Mouse (Mus musculus): ENCODE data around the gene Rtn4r. TPM values are rescaled to one million over a fixed set of nuclear protein-coding genes. Genes with fewer than 3 reads are reported as not detected.

Rtn4r gene
- polyA plus RNA-seq (2015; fragmentation: Nextera tagmentation; extraction: Ambion mirVana): 26.6 and 29.7 TPM in 2 replicates

DNA sequence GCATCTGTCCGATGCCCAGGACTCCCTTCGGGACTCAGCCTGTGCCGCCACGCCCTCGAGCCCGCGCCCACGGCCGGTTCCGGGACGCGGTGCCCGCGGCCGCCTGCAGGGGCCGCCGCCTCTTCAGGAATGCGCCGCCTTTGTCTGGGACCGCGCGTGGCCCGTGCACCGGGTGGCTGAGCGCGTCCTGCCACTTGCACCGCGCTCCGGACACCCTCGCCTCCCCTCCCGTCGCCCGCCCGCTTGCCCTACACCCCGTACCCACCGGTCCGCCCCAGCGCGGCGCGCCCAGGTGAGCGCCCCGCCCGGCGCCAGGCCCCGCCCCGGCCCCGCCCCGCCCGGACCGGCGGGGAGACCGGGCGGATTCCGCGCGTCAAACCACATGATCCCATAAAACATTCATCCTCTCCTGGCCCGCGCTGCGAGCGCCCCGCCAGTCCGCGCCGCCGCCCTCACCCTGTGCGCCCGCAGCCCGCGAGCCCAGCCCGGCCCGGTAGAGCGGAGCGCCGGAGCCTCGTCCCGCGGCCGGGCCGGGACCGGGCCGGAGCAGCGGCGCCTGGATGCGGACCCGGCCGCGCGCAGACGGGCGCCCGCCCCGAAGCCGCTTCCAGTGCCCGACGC is at the start of gene Rtn4r:
Gene Rtn4r, plus strand, starts transcription at position 402 of the 621 bp plus-strand sequence.
- peaks cover 29% of the 10 kb centered on the region for H3K4me1 ChIP-seq (ENCODE audit: control insufficient read depth, insufficient read depth, low read length)
- peaks cover 2% of the 10 kb centered on the region; the same call in 1 of the 2 replicates for H3K27me3 ChIP-seq (ENCODE audit: control insufficient read depth, insufficient read depth, low read depth, low read length)
- WGBS: under 1% methylated on average over 66 of the region's 96 CpGs
- H3K4me2 ChIP-seq (ENCODE audit: low read length): peak within 1 kb of the TSS; percentile 74
- H3K9me3 ChIP-seq (replicated peaks; ENCODE audit: control insufficient read depth, low read length, poor library complexity, severe bottlenecking): no peaks in the 10 kb centered on the region
- ATAC-seq: peak; percentile 81
- no peaks in the 10 kb centered on the region for H3K36me3 ChIP-seq (ENCODE audit: control insufficient read depth, insufficient read depth, low read length)
- H3K9ac ChIP-seq (ENCODE audit: low read depth, low read length): peak within 1 kb of the TSS; percentile 85
- peak within 1 kb of the TSS; percentile 87 for H3K27ac ChIP-seq (ENCODE audit: low read length)
- peak within 1 kb of the TSS; percentile 84 for H3K4me3 ChIP-seq (ENCODE audit: low read depth, low read length)

DNA sequence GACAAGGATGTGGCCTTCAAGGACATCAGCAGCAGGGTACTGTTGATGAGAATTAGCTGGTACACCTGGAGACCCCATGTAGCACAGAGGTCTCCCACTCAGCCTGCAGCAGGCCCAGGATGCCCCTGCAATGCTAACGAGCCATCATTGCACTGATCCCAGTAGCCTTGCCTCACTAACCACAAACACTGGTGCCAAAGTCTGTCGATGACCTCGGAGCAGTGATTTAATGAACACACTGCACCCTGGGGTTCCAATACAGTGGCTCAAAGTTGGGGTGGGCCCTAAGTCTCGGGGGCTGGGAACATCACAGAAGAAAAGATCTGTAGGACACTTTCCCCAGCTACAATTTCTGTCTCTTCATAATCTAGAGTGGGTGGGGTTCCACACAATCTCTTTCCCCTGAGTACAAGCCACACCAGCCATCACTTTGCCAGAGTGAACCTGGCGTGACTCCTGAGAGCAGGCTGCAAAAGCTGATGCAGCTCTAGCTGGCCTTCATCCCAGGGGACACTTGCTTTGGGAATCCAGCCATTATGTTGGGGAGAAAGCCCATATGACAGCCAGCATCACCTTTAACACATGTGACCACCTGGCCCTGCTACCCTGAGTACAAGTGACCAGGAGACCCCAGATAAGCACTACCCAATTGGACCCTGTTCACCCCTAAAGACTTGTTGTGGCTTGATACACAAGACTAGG is 49.0 kb upstream of the Rtn4r start:
- Histone ChIP-seq H3K4me1 (ENCODE audit: control insufficient read depth, insufficient read depth, low read length) (no peaks in the 10 kb centered on the region), H3K27me3 (ENCODE audit: control insufficient read depth, insufficient read depth, low read depth, low read length) (no peaks in the 10 kb centered on the region), H3K9me3 (replicated peaks; ENCODE audit: control insufficient read depth, low read length, poor library complexity, severe bottlenecking) (no peaks in the 10 kb centered on the region), H3K4me3 (ENCODE audit: low read depth, low read length) (no peak overlapping the region), H3K27ac (ENCODE audit: low read length) (no peak overlapping the region), H3K9ac (ENCODE audit: low read depth, low read length) (no peak overlapping the region), H3K4me2 (ENCODE audit: low read length) (no peak overlapping the region), H3K36me3 (ENCODE audit: control insufficient read depth, insufficient read depth, low read length) (peaks cover 2% of the 10 kb centered on the region; the same call in 1 of the 2 replicates)
- ATAC-seq: no peak
- 76% methylated on average over 5 of the region's 5 CpGs for WGBS

DNA sequence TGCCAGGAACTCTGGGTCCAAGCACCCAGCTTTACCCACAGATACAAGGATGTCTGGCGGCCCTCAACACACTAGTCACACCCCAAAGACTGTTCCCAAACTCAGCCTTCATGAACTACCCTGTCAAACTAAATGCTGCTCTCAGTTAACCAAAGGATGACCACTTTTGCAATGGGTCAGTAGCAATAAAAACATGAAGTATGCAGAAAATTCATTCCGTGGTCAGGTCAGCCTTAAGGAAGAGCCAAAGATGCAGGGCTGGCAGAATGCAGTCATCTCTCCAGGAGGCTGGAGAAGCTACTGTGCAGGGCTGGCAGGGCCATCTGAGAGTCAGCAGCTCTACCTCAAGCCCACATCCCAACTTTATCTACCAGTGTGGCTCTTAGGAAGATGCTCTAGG is 48.1 kb upstream of the Rtn4r start:
- no peak overlapping the region for H3K27ac ChIP-seq (ENCODE audit: low read length)
- H3K4me1 ChIP-seq (ENCODE audit: control insufficient read depth, insufficient read depth, low read length): no peaks in the 10 kb centered on the region
- H3K36me3 ChIP-seq (ENCODE audit: control insufficient read depth, insufficient read depth, low read length): peaks cover 2% of the 10 kb centered on the region; the same call in 1 of the 2 replicates
- 87% methylated on average over 2 of the region's 2 CpGs for WGBS
- no peaks in the 10 kb centered on the region for H3K9me3 ChIP-seq (replicated peaks; ENCODE audit: control insufficient read depth, low read length, poor library complexity, severe bottlenecking)
- no peak overlapping the region for H3K4me2 ChIP-seq (ENCODE audit: low read length)
- no peak for ATAC-seq
- no peaks in the 10 kb centered on the region for H3K27me3 ChIP-seq (ENCODE audit: control insufficient read depth, insufficient read depth, low read depth, low read length)
- no peak overlapping the region for H3K4me3 ChIP-seq (ENCODE audit: low read depth, low read length)
- no peak overlapping the region for H3K9ac ChIP-seq (ENCODE audit: low read depth, low read length)

DNA sequence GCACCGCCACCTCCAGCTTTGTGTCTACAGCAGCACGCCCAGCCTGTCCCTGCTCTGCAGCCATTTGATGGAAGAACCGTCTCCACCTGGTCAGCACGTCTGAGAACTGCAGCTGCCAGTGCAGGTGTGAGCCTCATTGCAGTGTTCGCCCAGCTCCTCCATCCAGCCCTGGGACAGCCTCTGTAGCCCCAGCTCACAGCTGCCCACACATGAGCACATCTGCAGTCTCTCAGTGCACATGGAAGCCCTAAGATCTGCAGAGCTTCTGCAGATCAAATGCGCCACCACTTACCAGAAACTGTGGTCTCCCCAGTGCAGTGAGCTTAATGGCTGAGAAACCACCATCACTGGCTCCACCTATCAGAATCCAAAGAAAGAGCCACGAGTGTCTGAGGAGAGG is 47.3 kb upstream of the Rtn4r start:
- Histone ChIP-seq H3K36me3 (ENCODE audit: control insufficient read depth, insufficient read depth, low read length) (peaks cover 2% of the 10 kb centered on the region; the same call in 1 of the 2 replicates), H3K9ac (ENCODE audit: low read depth, low read length) (no peak overlapping the region), H3K4me2 (ENCODE audit: low read length) (no peak overlapping the region), H3K27me3 (ENCODE audit: control insufficient read depth, insufficient read depth, low read depth, low read length) (no peaks in the 10 kb centered on the region), H3K4me1 (ENCODE audit: control insufficient read depth, insufficient read depth, low read length) (no peaks in the 10 kb centered on the region), H3K27ac (ENCODE audit: low read length) (no peak overlapping the region), H3K9me3 (replicated peaks; ENCODE audit: control insufficient read depth, low read length, poor library complexity, severe bottlenecking) (no peaks in the 10 kb centered on the region), H3K4me3 (ENCODE audit: low read depth, low read length) (no peak overlapping the region)
- ATAC-seq: no peak
- WGBS: 86% methylated on average over 7 of the region's 7 CpGs

DNA sequence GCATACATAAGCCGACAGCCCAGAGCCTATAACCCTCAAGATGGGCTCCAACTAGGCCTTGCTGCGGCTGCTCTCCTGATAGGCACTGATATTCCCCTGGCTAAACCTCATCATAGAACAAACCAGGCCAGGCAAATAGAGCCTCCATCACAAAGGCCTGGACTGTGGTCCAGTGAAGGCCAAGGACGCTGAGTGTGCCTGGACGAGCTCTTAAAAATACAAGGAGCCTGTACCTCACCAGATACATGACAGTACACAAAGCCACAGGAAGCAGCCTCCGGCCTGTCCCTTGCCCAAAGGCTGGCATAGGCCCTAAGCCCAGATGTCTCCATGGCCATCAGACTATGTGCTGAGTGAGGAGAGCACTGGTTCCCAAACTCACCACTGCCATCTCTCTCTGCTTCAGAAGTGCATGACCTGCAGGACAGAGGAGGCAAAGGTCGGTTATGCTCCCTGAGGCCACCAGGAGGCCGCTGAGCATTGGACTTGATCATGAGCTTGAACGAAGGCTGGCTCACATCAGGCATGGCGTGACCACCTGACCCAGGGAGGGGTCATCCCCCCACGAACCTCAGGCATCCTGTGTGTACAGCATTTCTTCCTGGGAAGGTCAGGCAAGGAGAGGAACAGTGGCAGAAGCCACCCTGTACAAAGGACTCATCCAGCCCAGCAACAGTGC is 46.2 kb upstream of the Rtn4r start:
- 86% methylated on average over 10 of the region's 10 CpGs for WGBS
- Histone ChIP-seq H3K4me1 (ENCODE audit: control insufficient read depth, insufficient read depth, low read length) (no peaks in the 10 kb centered on the region), H3K27ac (ENCODE audit: low read length) (no peak overlapping the region), H3K4me3 (ENCODE audit: low read depth, low read length) (no peak overlapping the region), H3K36me3 (ENCODE audit: control insufficient read depth, insufficient read depth, low read length) (no peaks in the 10 kb centered on the region), H3K27me3 (ENCODE audit: control insufficient read depth, insufficient read depth, low read depth, low read length) (no peaks in the 10 kb centered on the region), H3K9ac (ENCODE audit: low read depth, low read length) (no peak overlapping the region), H3K9me3 (replicated peaks; ENCODE audit: control insufficient read depth, low read length, poor library complexity, severe bottlenecking) (no peaks in the 10 kb centered on the region), H3K4me2 (ENCODE audit: low read length) (no peak overlapping the region)
- ATAC-seq: no peak

DNA sequence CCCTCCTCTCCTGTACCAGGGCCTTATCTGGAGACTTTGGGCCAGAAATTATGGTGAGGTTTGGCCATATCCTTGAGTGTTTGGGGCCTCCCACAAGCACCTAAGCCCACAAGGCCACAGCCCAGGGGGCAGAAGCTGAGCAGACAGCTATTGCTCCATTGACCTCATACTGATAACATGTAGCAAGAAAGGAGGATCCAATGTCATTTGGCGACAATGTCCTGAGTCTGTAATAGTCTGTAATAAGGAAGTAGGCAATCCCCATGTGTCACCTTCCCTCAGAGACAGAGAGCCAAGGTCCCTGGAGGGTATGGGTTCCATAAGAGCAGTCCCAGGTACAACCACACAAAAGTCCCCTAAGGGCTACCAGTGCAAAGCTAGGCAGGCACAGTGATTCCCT is 45.2 kb upstream of the Rtn4r start:
- Histone ChIP-seq H3K4me1 (ENCODE audit: control insufficient read depth, insufficient read depth, low read length) (no peaks in the 10 kb centered on the region), H3K9ac (ENCODE audit: low read depth, low read length) (no peak overlapping the region), H3K9me3 (replicated peaks; ENCODE audit: control insufficient read depth, low read length, poor library complexity, severe bottlenecking) (no peaks in the 10 kb centered on the region), H3K36me3 (ENCODE audit: control insufficient read depth, insufficient read depth, low read length) (no peaks in the 10 kb centered on the region), H3K4me2 (ENCODE audit: low read length) (no peak overlapping the region), H3K27ac (ENCODE audit: low read length) (no peak overlapping the region), H3K27me3 (ENCODE audit: control insufficient read depth, insufficient read depth, low read depth, low read length) (peaks cover 2% of the 10 kb centered on the region; the same call in 1 of the 2 replicates), H3K4me3 (ENCODE audit: low read depth, low read length) (no peak overlapping the region)
- ATAC-seq: no peak
- 97% methylated on average over 1 of the region's 1 CpGs for WGBS

DNA sequence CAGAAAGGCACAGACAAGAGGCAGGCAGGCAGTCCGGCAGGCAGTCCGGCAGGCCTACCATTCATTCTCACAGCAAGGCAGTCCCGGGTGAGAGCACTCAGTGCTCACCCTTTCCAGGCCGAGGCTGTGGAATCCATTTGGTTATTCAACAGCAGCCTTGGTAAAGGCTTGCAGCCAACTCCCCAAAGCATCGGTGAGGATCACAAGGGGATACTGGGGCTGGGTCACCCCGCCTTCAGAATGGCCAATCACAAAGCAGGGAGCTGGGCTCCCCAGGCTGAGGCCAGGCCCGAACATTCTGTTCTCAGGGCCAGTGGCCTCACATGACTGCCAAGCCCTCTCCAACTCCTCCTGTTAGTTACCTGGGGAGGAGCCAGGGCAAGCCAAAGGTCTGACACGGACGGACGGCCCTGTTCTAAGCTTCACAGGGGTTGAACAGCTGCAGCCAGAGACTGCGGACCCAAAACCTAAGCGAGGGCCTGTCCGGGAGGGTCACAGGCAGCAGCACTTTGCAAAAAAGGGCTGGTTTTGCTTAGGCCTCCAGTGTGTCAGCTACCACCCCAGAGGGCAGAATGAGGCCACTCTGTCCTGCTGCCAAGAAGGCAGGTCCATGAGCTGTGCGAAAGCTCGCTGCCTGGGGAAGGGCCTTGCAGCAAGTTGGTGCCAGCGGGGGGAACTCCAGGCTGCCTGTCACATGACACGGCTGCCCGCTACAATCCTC is 44.1 kb upstream of the Rtn4r start:
- Histone ChIP-seq H3K36me3 (ENCODE audit: control insufficient read depth, insufficient read depth, low read length) (no peaks in the 10 kb centered on the region), H3K27ac (ENCODE audit: low read length) (peak overlapping the region; percentile 58), H3K9me3 (replicated peaks; ENCODE audit: control insufficient read depth, low read length, poor library complexity, severe bottlenecking) (no peaks in the 10 kb centered on the region), H3K9ac (ENCODE audit: low read depth, low read length) (0 out of 2 replicates have a peak overlapping the region, but pooled peaks have one; percentile 10), H3K4me3 (ENCODE audit: low read depth, low read length) (no peak overlapping the region), H3K27me3 (ENCODE audit: control insufficient read depth, insufficient read depth, low read depth, low read length) (peaks cover 12% of the 10 kb centered on the region), H3K4me1 (ENCODE audit: control insufficient read depth, insufficient read depth, low read length) (peaks cover 4% of the 10 kb centered on the region), H3K4me2 (ENCODE audit: low read length) (no peak overlapping the region)
- peak; percentile 61 for ATAC-seq
- 76% methylated on average over 18 of the region's 18 CpGs for WGBS

DNA sequence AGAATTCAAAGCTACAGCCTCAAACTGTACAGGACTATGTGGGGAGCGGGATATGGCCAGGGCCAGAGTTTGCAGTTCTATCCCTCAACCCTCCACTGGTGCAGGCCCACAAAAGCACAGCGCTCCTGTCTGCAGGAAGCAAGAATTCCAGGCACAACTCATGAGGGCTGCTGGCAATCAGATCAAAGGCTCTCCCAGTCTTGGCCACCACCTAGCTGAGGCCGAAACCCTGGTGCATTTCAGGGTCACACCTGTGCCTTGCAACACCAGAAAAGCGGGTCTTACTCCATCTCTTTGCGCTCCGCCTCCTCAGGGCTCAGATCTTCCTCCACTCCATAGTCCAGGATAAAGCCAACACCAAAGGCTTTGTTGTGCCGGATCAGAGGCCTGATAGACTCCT is 43.2 kb upstream of the Rtn4r start:
- H3K4me3 ChIP-seq (ENCODE audit: low read depth, low read length): no peak overlapping the region
- peaks cover 9% of the 10 kb centered on the region for H3K4me1 ChIP-seq (ENCODE audit: control insufficient read depth, insufficient read depth, low read length)
- ATAC-seq: no peak
- H3K27me3 ChIP-seq (ENCODE audit: control insufficient read depth, insufficient read depth, low read depth, low read length): peaks cover 14% of the 10 kb centered on the region
- H3K36me3 ChIP-seq (ENCODE audit: control insufficient read depth, insufficient read depth, low read length): no peaks in the 10 kb centered on the region
- no peaks in the 10 kb centered on the region for H3K9me3 ChIP-seq (replicated peaks; ENCODE audit: control insufficient read depth, low read length, poor library complexity, severe bottlenecking)
- 94% methylated on average over 7 of the region's 7 CpGs for WGBS
- no peak overlapping the region for H3K9ac ChIP-seq (ENCODE audit: low read depth, low read length)
- no peak overlapping the region for H3K27ac ChIP-seq (ENCODE audit: low read length)
- no peak overlapping the region for H3K4me2 ChIP-seq (ENCODE audit: low read length)

Measured in midbrain, embryonic 16.5 days (tissue).